13 mouse cellular contexts compared by ENCODE assay signal in the genomic region with DNA sequence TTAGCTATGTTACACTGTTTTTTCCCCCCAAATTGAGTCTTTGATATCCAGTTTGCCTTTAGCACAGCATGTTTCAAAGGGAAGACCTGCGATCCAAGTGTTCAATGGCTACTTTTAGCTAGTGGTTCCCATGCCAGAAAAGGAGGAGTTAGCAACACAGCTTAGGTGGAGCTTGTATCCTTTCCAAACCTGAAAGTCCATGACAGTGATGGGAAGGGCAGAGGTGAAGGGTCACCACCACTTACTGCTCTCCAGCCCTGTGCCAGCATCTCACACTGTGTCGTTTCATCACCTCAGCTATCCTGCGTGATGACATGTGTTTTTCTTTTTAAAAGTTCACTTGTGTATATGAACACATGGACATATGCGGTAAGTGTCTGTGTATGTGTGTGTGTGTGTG.
"Had no signal": no experiment of that assay in that cellular context is flagged by ENCODE, and none has a peak within 500 bp of the region (broad histone marks: within the 10 kb centered on the region; RNA-seq: fewer than 3 reads in every experiment).

No protein-coding gene starts in this region.

- H3K9ac ChIP-seq: limb, embryonic 15.5 days; liver, embryonic 15.5 days; lung, embryonic 15.5 days; neural tube, embryonic 15.5 days had no signal

- H3K4me2 ChIP-seq: limb, embryonic 15.5 days; liver, embryonic 15.5 days; lung, embryonic 15.5 days; neural tube, embryonic 15.5 days had no signal

- H3K4me3 ChIP-seq: limb, embryonic 15.5 days; liver, embryonic 15.5 days; lung, embryonic 15.5 days; midbrain, embryonic 10.5 days; myocyte; neural tube, embryonic 15.5 days had no signal

- H3K36me3 ChIP-seq: limb, embryonic 15.5 days; liver, embryonic 15.5 days; lung, embryonic 15.5 days; midbrain, embryonic 10.5 days; neural tube, embryonic 15.5 days had no signal

- DNase-seq: layer of hippocampus, adult 9-11 months; layer of hippocampus, postnatal 36 days; midbrain, embryonic 14.5 days; right cerebral cortex, adult 18-20 months; right cerebral cortex, postnatal 25 days; thymus, postnatal 4 days had no signal

- ATAC-seq: intestine, postnatal 0 days had no signal

- H3K27me3 ChIP-seq: limb, embryonic 15.5 days; liver, embryonic 15.5 days; lung, embryonic 15.5 days; neural tube, embryonic 15.5 days had no signal

- H3K27ac ChIP-seq: limb, embryonic 15.5 days; liver, embryonic 15.5 days; lung, embryonic 15.5 days; midbrain, embryonic 10.5 days; neural tube, embryonic 15.5 days had no signal

- H3K9me3 ChIP-seq: limb, embryonic 15.5 days; liver, embryonic 15.5 days; lung, embryonic 15.5 days; midbrain, embryonic 10.5 days; neural tube, embryonic 15.5 days had no signal
